Mouse (Mus musculus) olfactory bulb, adult 2 months (tissue): Measurements from ENCODE around the gene Mcidas. TPM values are rescaled to one million over a fixed set of nuclear protein-coding genes. Genes with fewer than 3 reads are reported as not detected.

ENCODE experiments used
- H3K27ac ChIP-seq: fragments of 200-500 bp; 2 replicates; pipeline ENCODE4 v1.5.1; 2012; ENCODE audit warnings: low read depth, low read length; ENCODE audit not compliant: insufficient read depth
- H3K4me1 ChIP-seq: fragments of 200-500 bp; 2 replicates; pipeline ENCODE4 v1.6.1; 2012; ENCODE audit warnings: low read length; ENCODE audit not compliant: control insufficient read depth, insufficient read depth
- H3K4me3 ChIP-seq: fragments of 200-500 bp; 2 replicates; pipeline ENCODE4 v1.5.1; 2012; ENCODE audit warnings: mild to moderate bottlenecking, low read depth, low read length, moderate library complexity; ENCODE audit not compliant: insufficient read depth
- CTCF ChIP-seq: fragments of 200-500 bp; IDR thresholded peaks from 2 replicates; pipeline ENCODE4 v1.5.1; 2012; ENCODE audit warnings: low read depth, mild to moderate bottlenecking, low read length, moderate library complexity; ENCODE audit not compliant: insufficient read depth
- POLR2A ChIP-seq: fragments of 200-500 bp; IDR thresholded peaks from 2 replicates; pipeline ENCODE4 v1.6.1; 2012; ENCODE audit warnings: mild to moderate bottlenecking, low read depth, low read length, moderate library complexity; ENCODE audit not compliant: insufficient read depth
- WGBS: fragments of 180-500 bp; shearing (Covaris S2); methylation state at CpG from one replicate; pipeline ENCODE4 v1.1.7; 2018; 5-methylcytosine and 5-hydroxymethylcytosine counted together
- polyA plus RNA-seq: library from polyadenylated mRNA; stranded (reverse); fragments of >200 nt; gene quantifications from 2 replicates; pipeline ENCODE4 v1.2.4, GENCODE M21; 2012; ENCODE audit warnings: low replicate concordance; ENCODE audit not compliant: missing spikeins, insufficient read depth, insufficient read length

The Mcidas gene
- polyA plus RNA-seq, 1 experiment = not detected

GRCm38 (mm10) chr13:113046211-113046883, 52.7 kb downstream of the Mcidas start, which contains the start of gene Gpx8:
Gene Gpx8, minus strand, starts transcription at chr13:113046410.
- 3% methylated on average over 21 of the region's 21 CpGs for WGBS
- TF ChIP-seq CTCF (no peak), POLR2A (no peak)
- 0 out of 2 replicates have a peak within 1 kb of the TSS, but pooled peaks have one; percentile 20 for H3K27ac ChIP-seq
- H3K4me1 ChIP-seq = 0 out of 2 replicates have a peak, but pooled peaks cover 2% of the 10 kb centered on the region
- peak within 1 kb of the TSS; percentile 48 for H3K4me3 ChIP-seq

DNA sequence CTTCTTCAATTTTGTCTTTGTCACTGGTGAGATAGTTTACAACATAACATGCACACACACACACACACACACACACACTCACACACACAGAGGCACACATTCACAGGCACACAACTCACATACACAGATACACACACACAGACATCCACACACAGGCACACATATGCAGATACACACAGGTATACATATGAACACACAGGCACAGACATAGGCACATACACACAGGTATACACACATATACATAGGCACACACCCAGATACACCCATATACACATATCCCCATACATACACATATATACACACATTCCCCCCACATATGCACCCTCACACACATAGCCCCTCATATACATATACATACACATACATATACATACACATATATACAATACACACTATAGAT, 53.4 kb downstream of the Mcidas start:
- TF ChIP-seq POLR2A = no peak
- no peak for TF ChIP-seq CTCF
- Histone ChIP-seq H3K4me1 (0 out of 2 replicates have a peak, but pooled peaks cover 2% of the 10 kb centered on the region), H3K27ac (no peak overlapping the region), H3K4me3 (no peak overlapping the region)

- WGBS = 76% methylated on average over 3 of the region's 3 CpGs
- Histone ChIP-seq H3K4me1 (0 out of 2 replicates have a peak, but pooled peaks cover 2% of the 10 kb centered on the region), H3K27ac (no peak overlapping the region), H3K4me3 (no peak overlapping the region)
- TF ChIP-seq POLR2A = no peak
- no peak for TF ChIP-seq CTCF
These were observed 54.0 kb downstream of the Mcidas start for GRCm38 (mm10) chr13:113047647-113048046.

Other genes starting within 250 kb of the Mcidas start
- not detected in 2 replicates for gene Plpp1, start 193.1 kb upstream of the Mcidas start, polyA plus RNA-seq
- not detected in 2 replicates for gene Mtrex, start 66.4 kb upstream of the Mcidas start, polyA plus RNA-seq
- gene Dhx29, start 66.4 kb upstream of the Mcidas start, polyA plus RNA-seq = not detected in 2 replicates
- not detected in 2 replicates for gene Ccno, start 6.0 kb upstream of the Mcidas start, polyA plus RNA-seq
- not detected in 2 replicates for gene Cdc20b, start 41.3 kb downstream of the Mcidas start, polyA plus RNA-seq
- gene Gpx8, start 52.6 kb downstream of the Mcidas start, polyA plus RNA-seq = not detected in 2 replicates
- gene Gzma, start 107.1 kb downstream of the Mcidas start, polyA plus RNA-seq = not detected in 2 replicates
- not detected in 2 replicates for gene Esm1, start 215.8 kb downstream of the Mcidas start, polyA plus RNA-seq
- not detected in 2 replicates for gene Gzmk, start 232.1 kb downstream of the Mcidas start, polyA plus RNA-seq